Mouse (Mus musculus) adrenal gland, adult 8-10 months (tissue): ENCODE results near the gene Zfp184. TPM values are rescaled to one million over a fixed set of nuclear protein-coding genes. Genes with fewer than 3 reads are reported as not detected.
"Not testable (repeated sequence)": the region's sequence is repeated elsewhere in the genome, so short reads cannot be mapped to it uniquely, and the experiment has no call there.

Experiments used
- DNase-seq: peaks from one replicate; pipeline ENCODE4 v3.0.0; 2022
- total RNA-seq, 4 experiments: library from RNA; stranded (reverse); gene quantifications; 2 replicates each; pipeline ENCODE4 v1.2.4; 2022

Zfp184 gene
- 1 to 10 TPM; 1.5 to 6.2 (median 3.6) TPM for total RNA-seq

GRCm38 (mm10) chr13:21944926-21945740, at the start of gene Zfp184:
Gene Zfp184 (plus strand): TSS chr13:21945094.
- peak; percentile 89 for DNase-seq

- no peak for DNase-seq
Observed at GRCm38 (mm10) chr13:21896549-21897244, 48.2 kb upstream of the Zfp184 start.

- DNase-seq = no peak
Observed at GRCm38 (mm10) chr13:21897245-21897634, 47.7 kb upstream of the Zfp184 start.

- DNase-seq = not testable (repeated sequence)
Observed at GRCm38 (mm10) chr13:21900870-21901565, 43.9 kb upstream of the Zfp184 start.

- DNase-seq = no peak
Observed at GRCm38 (mm10) chr13:21903500-21903899, 41.4 kb upstream of the Zfp184 start.

GRCm38 (mm10) chr13:21904090-21904489, 40.8 kb upstream of the Zfp184 start:
- not testable (repeated sequence) for DNase-seq

- DNase-seq = no peak
Observed at GRCm38 (mm10) chr13:21906301-21906700, 38.6 kb upstream of the Zfp184 start.

- DNase-seq = no peak
Observed at GRCm38 (mm10) chr13:21906946-21907806, 37.7 kb upstream of the Zfp184 start.

- DNase-seq = not testable (repeated sequence)
Observed at GRCm38 (mm10) chr13:21907807-21908155, 37.1 kb upstream of the Zfp184 start.

- no peak for DNase-seq
Observed at GRCm38 (mm10) chr13:21910735-21911134, 34.2 kb upstream of the Zfp184 start.

- DNase-seq = no peak
Observed at GRCm38 (mm10) chr13:21911147-21911546, 33.7 kb upstream of the Zfp184 start.

- no peak for DNase-seq
Observed at GRCm38 (mm10) chr13:21913854-21914253, 31.0 kb upstream of the Zfp184 start.

- DNase-seq = peak; percentile 20
Observed at GRCm38 (mm10) chr13:21914599-21914998, 30.3 kb upstream of the Zfp184 start.

GRCm38 (mm10) chr13:21915487-21915886, 29.4 kb upstream of the Zfp184 start:
- no peak for DNase-seq

GRCm38 (mm10) chr13:21916056-21916455, 28.8 kb upstream of the Zfp184 start:
- DNase-seq = no peak

GRCm38 (mm10) chr13:21917040-21917439, 27.9 kb upstream of the Zfp184 start:
- DNase-seq = no peak

GRCm38 (mm10) chr13:21917480-21917879, 27.4 kb upstream of the Zfp184 start:
- no peak for DNase-seq

- no peak for DNase-seq
Observed at GRCm38 (mm10) chr13:21917992-21918391, 26.9 kb upstream of the Zfp184 start.

GRCm38 (mm10) chr13:21918570-21919419, 26.1 kb upstream of the Zfp184 start:
- peak; percentile 49 for DNase-seq

GRCm38 (mm10) chr13:21919836-21920431, 25.0 kb upstream of the Zfp184 start:
- DNase-seq = no peak
